Mouse (Mus musculus) bone marrow macrophage, adult 2 months (primary cell): ENCODE measurements around the gene Tmem184b.

ENCODE experiments used
- CTCF ChIP-seq: IDR thresholded peaks from 2 replicates; pipeline ENCODE4 v1.5.1; 2012; ENCODE audit warnings: low read depth, mild to moderate bottlenecking, low read length, moderate library complexity
- POLR2A ChIP-seq: IDR thresholded peaks from 2 replicates; pipeline ENCODE4 v1.6.1; 2012; ENCODE audit warnings: mild to moderate bottlenecking, low read depth, low read length, borderline replicate concordance

DNA sequence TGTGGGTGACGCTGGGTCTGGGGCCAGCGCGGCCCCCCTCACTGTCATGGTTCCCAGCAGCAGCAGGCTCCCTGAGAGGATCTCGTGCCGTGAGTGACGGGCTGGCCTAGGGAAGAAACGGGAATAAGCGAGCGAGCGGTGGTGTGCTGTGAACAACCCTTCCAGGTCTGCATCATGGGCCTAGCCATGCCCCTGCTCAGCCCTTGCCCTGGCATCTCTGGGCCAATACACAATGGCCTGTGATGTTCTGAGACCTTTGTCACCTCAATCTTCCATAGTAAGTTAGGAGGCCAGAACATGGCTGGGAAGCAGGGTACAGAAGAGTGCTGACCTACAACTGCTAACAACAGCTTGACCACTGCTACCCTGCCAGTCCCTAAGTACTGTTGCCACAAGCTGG lies 24.8 kb downstream of the Tmem184b start:
- TF ChIP-seq CTCF (no peak), POLR2A (no peak)
